Mouse (Mus musculus) embryonic facial prominence, embryonic 14.5 days (tissue): ENCODE results near the gene Dagla. TPM values are rescaled to one million over a fixed set of nuclear protein-coding genes. Genes with fewer than 3 reads are reported as not detected.

Source experiments
- ATAC-seq: fragments of 200-750 bp; cut with Nextera tagmentation; 2 replicates; pipeline ENCODE4 v1.8.0; 2017; ENCODE audit warnings: low read depth, moderate number of reproducible peaks, moderate TSS enrichment
- DNase-seq: peaks from one replicate; pipeline ENCODE4 v3.0.0-alpha.2; 2015; ENCODE audit warnings: low spot score
- H3K27ac ChIP-seq: fragments of 300-500 bp; sonication (generic); replicated peaks from 2 replicates; pipeline ENCODE4 v1.5.1; 2014; ENCODE audit warnings: low read depth, mild to moderate bottlenecking, low read length, moderate library complexity
- H3K27me3 ChIP-seq: fragments of 300-500 bp; sonication (generic); replicated peaks from 2 replicates; pipeline ENCODE4 v1.6.1; 2014; ENCODE audit warnings: low read length; ENCODE audit not compliant: control insufficient read depth, insufficient read depth
- H3K36me3 ChIP-seq: fragments of 300-500 bp; sonication (generic); 2 replicates; pipeline ENCODE4 v1.6.1; 2014; ENCODE audit warnings: low read length, mixed read lengths; ENCODE audit not compliant: control insufficient read depth, insufficient read depth
- H3K4me1 ChIP-seq: fragments of 300-500 bp; sonication (generic); 2 replicates; pipeline ENCODE4 v1.6.1; 2014; ENCODE audit warnings: antibody characterized with exemption, low read length; ENCODE audit not compliant: control insufficient read depth, insufficient read depth
- H3K4me2 ChIP-seq: fragments of 300-500 bp; sonication (generic); 2 replicates; pipeline ENCODE4 v1.6.1; 2014; ENCODE audit warnings: low read depth, mild to moderate bottlenecking, low read length, moderate library complexity, mixed read lengths
- H3K4me3 ChIP-seq: fragments of 300-500 bp; sonication (generic); 2 replicates; pipeline ENCODE4 v1.5.1; 2014; ENCODE audit warnings: low read depth, mild to moderate bottlenecking, low read length
- H3K9ac ChIP-seq: fragments of 300-500 bp; sonication (generic); 2 replicates; pipeline ENCODE4 v1.6.1; 2014; ENCODE audit warnings: low read depth, mild to moderate bottlenecking, low read length, moderate library complexity, mixed read lengths
- H3K9me3 ChIP-seq: fragments of 300-500 bp; sonication (generic); 2 replicates; pipeline ENCODE4 v1.6.1; 2016; ENCODE audit warnings: low read length; ENCODE audit not compliant: control insufficient read depth
- WGBS: fragments of 180-500 bp; shearing (Covaris S2); extraction: QIAGEN DNeasy Blood & Tissue Kit; methylation state at CpG from one replicate; pipeline ENCODE4 v1.1.7; 2014; 5-methylcytosine and 5-hydroxymethylcytosine counted together
- polyA plus RNA-seq: library from polyadenylated mRNA; unstranded; fragments of >200 nt; fragmentation: Nextera tagmentation; extraction: Ambion mirVana; gene quantifications from 2 replicates; pipeline ENCODE4 v1.2.1, GENCODE M21; 2014

The Dagla gene
- polyA plus RNA-seq, 1 experiment from 2014 or later: 2.8 TPM

GRCm38 (mm10) chr19:10235784-10236565, 68.7 kb downstream of the Dagla start:
- no peak overlapping the region for H3K4me3 ChIP-seq
- WGBS: 76% methylated on average over 9 of the region's 9 CpGs
- H3K4me1 ChIP-seq: peaks cover 2% of the 10 kb centered on the region; the same call in 1 of the 2 replicates
- no peak overlapping the region for H3K4me2 ChIP-seq
- H3K27me3 ChIP-seq: peaks cover 3% of the 10 kb centered on the region; the same call in 1 of the 2 replicates
- no peak overlapping the region for H3K9ac ChIP-seq
- H3K9me3 ChIP-seq: no peaks in the 10 kb centered on the region
- no peak overlapping the region for H3K27ac ChIP-seq
- ATAC-seq (no peak), DNase-seq (no peak)
- H3K36me3 ChIP-seq: no peaks in the 10 kb centered on the region

GRCm38 (mm10) chr19:10232327-10233017, 72.2 kb downstream of the Dagla start:
- no peak overlapping the region for H3K27ac ChIP-seq
- no peaks in the 10 kb centered on the region for H3K27me3 ChIP-seq
- no peak overlapping the region for H3K4me3 ChIP-seq
- H3K36me3 ChIP-seq: no peaks in the 10 kb centered on the region
- no peak overlapping the region for H3K9ac ChIP-seq
- H3K9me3 ChIP-seq: no peaks in the 10 kb centered on the region
- H3K4me1 ChIP-seq: peaks cover 5% of the 10 kb centered on the region; the same call in 1 of the 2 replicates
- no peak overlapping the region for H3K4me2 ChIP-seq
- DNase-seq (no peak), ATAC-seq (no peak)
- WGBS: 40% methylated on average over 9 of the region's 9 CpGs

- H3K4me1 ChIP-seq: peaks cover 5% of the 10 kb centered on the region; the same call in 1 of the 2 replicates
- H3K27me3 ChIP-seq: no peaks in the 10 kb centered on the region
- no peaks in the 10 kb centered on the region for H3K9me3 ChIP-seq
- no peak overlapping the region for H3K27ac ChIP-seq
- no peak overlapping the region for H3K4me3 ChIP-seq
- H3K4me2 ChIP-seq: no peak overlapping the region
- DNase-seq: no peak
- ATAC-seq: no peak
- no peak overlapping the region for H3K9ac ChIP-seq
- H3K36me3 ChIP-seq: no peaks in the 10 kb centered on the region
- 32% methylated on average over 5 of the region's 5 CpGs for WGBS
Measured at GRCm38 (mm10) chr19:10231871-10232270, 72.8 kb downstream of the Dagla start.

GRCm38 (mm10) chr19:10231016-10231415, 73.7 kb downstream of the Dagla start:
- Histone ChIP-seq H3K4me1 (peaks cover 5% of the 10 kb centered on the region; the same call in 1 of the 2 replicates), H3K27me3 (no peaks in the 10 kb centered on the region), H3K36me3 (no peaks in the 10 kb centered on the region), H3K9ac (no peak overlapping the region; the same call in 1 of the 2 replicates), H3K9me3 (no peaks in the 10 kb centered on the region), H3K4me3 (no peak overlapping the region), H3K27ac (no peak overlapping the region), H3K4me2 (no peak overlapping the region)
- 9% methylated on average over 7 of the region's 7 CpGs for WGBS
- DNase-seq (no peak), ATAC-seq (no peak)

- Histone ChIP-seq H3K4me3 (no peak overlapping the region), H3K27ac (no peak overlapping the region), H3K9ac (no peak overlapping the region), H3K27me3 (no peaks in the 10 kb centered on the region), H3K9me3 (no peaks in the 10 kb centered on the region), H3K36me3 (no peaks in the 10 kb centered on the region), H3K4me2 (no peak overlapping the region), H3K4me1 (0 out of 2 replicates have a peak, but pooled peaks cover 8% of the 10 kb centered on the region)
- ATAC-seq (no peak), DNase-seq (no peak)
- WGBS: 70% methylated on average over 4 of the region's 4 CpGs
Measured at GRCm38 (mm10) chr19:10225767-10226166, 78.9 kb downstream of the Dagla start.

GRCm38 (mm10) chr19:10224637-10225453, 79.8 kb downstream of the Dagla start:
- Histone ChIP-seq H3K9ac (no peak overlapping the region), H3K4me2 (peak overlapping the region; percentile 15; the same call in 1 of the 2 replicates), H3K9me3 (no peaks in the 10 kb centered on the region), H3K36me3 (no peaks in the 10 kb centered on the region), H3K27me3 (no peaks in the 10 kb centered on the region), H3K4me1 (0 out of 2 replicates have a peak, but pooled peaks cover 7% of the 10 kb centered on the region), H3K4me3 (no peak overlapping the region), H3K27ac (no peak overlapping the region)
- ATAC-seq (no peak), DNase-seq (no peak)
- whole genome bisulfite sequencing: 28% methylated on average over 21 of the region's 26 CpGs

GRCm38 (mm10) chr19:10223561-10223960, 81.1 kb downstream of the Dagla start:
- Histone ChIP-seq H3K4me2 (no peak overlapping the region), H3K27ac (no peak overlapping the region), H3K9ac (no peak overlapping the region), H3K36me3 (no peaks in the 10 kb centered on the region), H3K9me3 (no peaks in the 10 kb centered on the region), H3K27me3 (no peaks in the 10 kb centered on the region), H3K4me3 (no peak overlapping the region), H3K4me1 (0 out of 2 replicates have a peak, but pooled peaks cover 7% of the 10 kb centered on the region)
- DNase-seq (no peak), ATAC-seq (no peak)
- WGBS: 69% methylated on average over 4 of the region's 4 CpGs

- no peak for ATAC-seq
- Histone ChIP-seq H3K27ac (no peak overlapping the region), H3K9ac (no peak overlapping the region), H3K4me1 (0 out of 2 replicates have a peak, but pooled peaks cover 7% of the 10 kb centered on the region), H3K4me3 (no peak overlapping the region), H3K4me2 (no peak overlapping the region), H3K27me3 (no peaks in the 10 kb centered on the region), H3K9me3 (no peaks in the 10 kb centered on the region), H3K36me3 (no peaks in the 10 kb centered on the region)
- no peak for DNase-seq
- WGBS: 30% methylated on average over 8 of the region's 8 CpGs
Measured at GRCm38 (mm10) chr19:10222656-10223055, 82.0 kb downstream of the Dagla start.
